Mouse (Mus musculus): Measurements from ENCODE around the gene Nipa1.

DNA sequence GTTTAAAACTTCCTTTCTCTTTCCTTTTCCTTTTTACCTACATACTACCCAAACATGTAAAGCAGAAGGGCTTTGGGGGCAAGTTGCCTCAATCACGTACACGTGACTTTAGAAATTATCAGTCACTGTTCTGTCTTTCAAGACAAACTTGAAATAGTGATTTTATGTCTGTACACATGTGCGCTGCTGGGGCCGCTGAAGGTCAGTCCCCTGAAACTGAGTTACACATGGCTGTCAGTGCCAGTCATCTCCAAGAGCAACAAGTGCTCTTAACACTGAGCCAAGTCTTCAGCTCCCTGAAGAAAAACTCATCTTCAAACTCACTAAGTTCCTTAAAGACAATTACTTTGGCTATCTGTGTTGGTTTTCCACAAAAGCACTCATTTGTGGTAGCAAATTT is 61.8 kb downstream of the Nipa1 start:
- no peak for TF ChIP-seq CTCF (IDR thresholded peaks at IDR 0.05; ENCODE audit: low read depth, low read length)
- TF ChIP-seq POLR2A (IDR thresholded peaks at IDR 0.05; ENCODE audit: extremely low read depth, insufficient read depth, low read length) = no peak
